Mouse (Mus musculus) limb, embryonic 15.5 days (tissue): Measurements from ENCODE around the gene Timm13. TPM values are rescaled to one million over a fixed set of nuclear protein-coding genes. Genes with fewer than 3 reads are reported as not detected.

Source experiments
- ATAC-seq: fragments of 200-750 bp; cut with Nextera tagmentation; 2 replicates; pipeline ENCODE4 v1.8.0; 2017; ENCODE audit warnings: low read depth, moderate TSS enrichment; ENCODE audit not compliant: insufficient number of reproducible peaks, low FRiP score, low TSS enrichment
- H3K27ac ChIP-seq: fragments of 300-500 bp; sonication (generic); 2 replicates; pipeline ENCODE4 v1.5.1; 2015; ENCODE audit warnings: moderate library complexity, mild to moderate bottlenecking, inconsistent platforms
- H3K27me3 ChIP-seq: fragments of 300-500 bp; sonication (generic); 2 replicates; pipeline ENCODE4 v1.6.1; 2015; ENCODE audit warnings: inconsistent platforms
- H3K36me3 ChIP-seq: fragments of 300-500 bp; sonication (generic); 2 replicates; pipeline ENCODE4 v1.6.1; 2015; ENCODE audit warnings: inconsistent platforms
- H3K4me1 ChIP-seq: fragments of 300-500 bp; sonication (generic); 2 replicates; pipeline ENCODE4 v1.6.1; 2015; ENCODE audit warnings: inconsistent platforms
- H3K4me2 ChIP-seq: fragments of 300-500 bp; sonication (generic); 2 replicates; pipeline ENCODE4 v1.6.1; 2015; ENCODE audit warnings: mild to moderate bottlenecking, inconsistent platforms
- H3K4me3 ChIP-seq: fragments of 300-500 bp; sonication (generic); 2 replicates; pipeline ENCODE4 v1.5.1; 2015; ENCODE audit warnings: mild to moderate bottlenecking, inconsistent platforms
- H3K9ac ChIP-seq: fragments of 300-500 bp; sonication (generic); 2 replicates; pipeline ENCODE4 v1.6.1; 2015; ENCODE audit warnings: inconsistent platforms
- H3K9me3 ChIP-seq: fragments of 300-500 bp; sonication (generic); 2 replicates; pipeline ENCODE4 v1.6.1; 2016; ENCODE audit warnings: inconsistent platforms
- WGBS: fragments of 180-500 bp; shearing (Covaris S2); methylation state at CpG from one replicate; pipeline ENCODE4 v1.1.7; 2015; 5-methylcytosine and 5-hydroxymethylcytosine counted together
- polyA plus RNA-seq: library from polyadenylated mRNA; unstranded; fragments of >200 nt; fragmentation: Nextera tagmentation; extraction: Ambion mirVana; gene quantifications from 2 replicates; pipeline ENCODE4 v1.2.1, GENCODE M21; 2015

Timm13 gene
- polyA plus RNA-seq, 1 experiment from 2014 or later = 329 TPM

- Histone ChIP-seq H3K4me2 (peak overlapping the region; percentile 89), H3K36me3 (peaks cover 63% of the 10 kb centered on the region), H3K4me1 (peaks cover 24% of the 10 kb centered on the region), H3K4me3 (peak overlapping the region; percentile 99), H3K9ac (no peak overlapping the region), H3K27me3 (no peaks in the 10 kb centered on the region), H3K27ac (peak overlapping the region; percentile 63), H3K9me3 (no peaks in the 10 kb centered on the region)
- 86% methylated on average over 19 of the region's 19 CpGs for WGBS
- no peak for ATAC-seq
Measured at GRCm38 (mm10) chr10:80901409-80902272, 872 bp upstream of the Timm13 start.

GRCm38 (mm10) chr10:80899591-80900317 lies 1.0 kb downstream of the Timm13 start:
- WGBS = 10% methylated on average over 25 of the region's 25 CpGs
- Histone ChIP-seq H3K4me1 (peaks cover 24% of the 10 kb centered on the region), H3K4me2 (peak overlapping the region; percentile 89), H3K36me3 (peaks cover 45% of the 10 kb centered on the region), H3K27me3 (no peaks in the 10 kb centered on the region), H3K4me3 (peak overlapping the region; percentile 99), H3K27ac (peak overlapping the region; percentile 87), H3K9ac (peak overlapping the region; percentile 77), H3K9me3 (no peaks in the 10 kb centered on the region)
- ATAC-seq = no peak

- 88% methylated on average over 8 of the region's 8 CpGs for WGBS
- no peak overlapping the region for H3K9ac ChIP-seq
- peak overlapping the region; percentile 89 for H3K4me2 ChIP-seq
Measured at GRCm38 (mm10) chr10:80899074-80899473, 1.7 kb downstream of the Timm13 start.

GRCm38 (mm10) chr10:80897861-80898510 lies 2.8 kb downstream of the Timm13 start:
- H3K4me3 ChIP-seq = no peak overlapping the region
- 0 out of 2 replicates have a peak overlapping the region, but pooled peaks have one; percentile 14 for H3K9ac ChIP-seq
- H3K9me3 ChIP-seq = no peaks in the 10 kb centered on the region
- no peak overlapping the region for H3K27ac ChIP-seq
- ATAC-seq = no peak
- peak overlapping the region; percentile 25 for H3K4me2 ChIP-seq
- H3K27me3 ChIP-seq = no peaks in the 10 kb centered on the region
- H3K4me1 ChIP-seq = peaks cover 24% of the 10 kb centered on the region
- WGBS = 36% methylated on average over 41 of the region's 41 CpGs
- peaks cover 28% of the 10 kb centered on the region for H3K36me3 ChIP-seq

More at GRCm38 (mm10) chr10:80899074-80899473, 1.7 kb downstream of the Timm13 start:
- ATAC-seq = no peak
- Histone ChIP-seq H3K9me3 (no peaks in the 10 kb centered on the region), H3K4me1 (peaks cover 24% of the 10 kb centered on the region), H3K27ac (no peak overlapping the region), H3K36me3 (peaks cover 39% of the 10 kb centered on the region), H3K27me3 (no peaks in the 10 kb centered on the region), H3K4me3 (peak overlapping the region; percentile 99)

- no peaks in the 10 kb centered on the region for H3K27me3 ChIP-seq
- H3K36me3 ChIP-seq = peaks cover 16% of the 10 kb centered on the region
- H3K4me2 ChIP-seq = no peak overlapping the region
- no peaks in the 10 kb centered on the region for H3K9me3 ChIP-seq
- no peak overlapping the region for H3K9ac ChIP-seq
- peaks cover 24% of the 10 kb centered on the region for H3K4me1 ChIP-seq
- H3K4me3 ChIP-seq = no peak overlapping the region
- 66% methylated on average over 24 of the region's 24 CpGs for WGBS
- ATAC-seq = no peak
- H3K27ac ChIP-seq = no peak overlapping the region
Measured at GRCm38 (mm10) chr10:80896581-80897485, 3.9 kb downstream of the Timm13 start.

- no peaks in the 10 kb centered on the region for H3K27me3 ChIP-seq
- H3K27ac ChIP-seq = no peak overlapping the region
- H3K36me3 ChIP-seq = peaks cover 11% of the 10 kb centered on the region
- no peaks in the 10 kb centered on the region for H3K9me3 ChIP-seq
- 83% methylated on average over 6 of the region's 6 CpGs for WGBS
- H3K4me3 ChIP-seq = no peak overlapping the region
- H3K4me1 ChIP-seq = peaks cover 20% of the 10 kb centered on the region
- ATAC-seq = no peak
- H3K9ac ChIP-seq = no peak overlapping the region
- H3K4me2 ChIP-seq = no peak overlapping the region
Measured at GRCm38 (mm10) chr10:80895697-80896096, 5.1 kb downstream of the Timm13 start.

GRCm38 (mm10) chr10:80895100-80895499 lies 5.7 kb downstream of the Timm13 start:
- H3K4me3 ChIP-seq = no peak overlapping the region
- H3K27me3 ChIP-seq = peaks cover 2% of the 10 kb centered on the region; the same call in 1 of the 2 replicates
- no peak for ATAC-seq
- H3K36me3 ChIP-seq = peaks cover 11% of the 10 kb centered on the region
- WGBS = 83% methylated on average over 7 of the region's 7 CpGs
- no peaks in the 10 kb centered on the region for H3K9me3 ChIP-seq
- no peak overlapping the region for H3K4me2 ChIP-seq
- peaks cover 20% of the 10 kb centered on the region for H3K4me1 ChIP-seq
- no peak overlapping the region for H3K27ac ChIP-seq
- H3K9ac ChIP-seq = no peak overlapping the region

GRCm38 (mm10) chr10:80887181-80887580 lies 13.6 kb downstream of the Timm13 start:
- no peaks in the 10 kb centered on the region for H3K9me3 ChIP-seq
- no peak overlapping the region for H3K9ac ChIP-seq
- H3K4me3 ChIP-seq = no peak overlapping the region
- H3K27me3 ChIP-seq = peaks cover 29% of the 10 kb centered on the region
- H3K36me3 ChIP-seq = no peaks in the 10 kb centered on the region
- H3K27ac ChIP-seq = no peak overlapping the region
- no peaks in the 10 kb centered on the region for H3K4me1 ChIP-seq
- no peak for ATAC-seq
- WGBS = 67% methylated on average over 11 of the region's 11 CpGs
- H3K4me2 ChIP-seq = no peak overlapping the region

- Histone ChIP-seq H3K9me3 (no peaks in the 10 kb centered on the region), H3K27me3 (0 out of 2 replicates have a peak, but pooled peaks cover 6% of the 10 kb centered on the region), H3K4me3 (no peak overlapping the region), H3K4me1 (no peaks in the 10 kb centered on the region), H3K4me2 (no peak overlapping the region), H3K36me3 (no peaks in the 10 kb centered on the region), H3K27ac (no peak overlapping the region), H3K9ac (no peak overlapping the region)
- ATAC-seq = no peak
- WGBS = 26% methylated on average over 10 of the region's 10 CpGs
Measured at GRCm38 (mm10) chr10:80881301-80881700, 19.5 kb downstream of the Timm13 start.

GRCm38 (mm10) chr10:80880901-80881300 lies 19.9 kb downstream of the Timm13 start:
- no peak overlapping the region for H3K4me3 ChIP-seq
- no peak overlapping the region for H3K27ac ChIP-seq
- no peak overlapping the region for H3K4me2 ChIP-seq
- WGBS = 66% methylated on average over 2 of the region's 2 CpGs
- ATAC-seq = no peak
- H3K9ac ChIP-seq = no peak overlapping the region
- no peaks in the 10 kb centered on the region for H3K9me3 ChIP-seq
- no peaks in the 10 kb centered on the region for H3K4me1 ChIP-seq
- 0 out of 2 replicates have a peak, but pooled peaks cover 6% of the 10 kb centered on the region for H3K27me3 ChIP-seq
- H3K36me3 ChIP-seq = no peaks in the 10 kb centered on the region

GRCm38 (mm10) chr10:80880131-80880641 lies 20.6 kb downstream of the Timm13 start:
- ATAC-seq = no peak
- H3K9me3 ChIP-seq = no peaks in the 10 kb centered on the region
- WGBS = 15% methylated on average over 5 of the region's 5 CpGs

More at GRCm38 (mm10) chr10:80880131-80880641, 20.6 kb downstream of the Timm13 start:
- H3K4me3 ChIP-seq = no peak overlapping the region
- H3K4me1 ChIP-seq = no peaks in the 10 kb centered on the region
- no peak overlapping the region for H3K9ac ChIP-seq
- H3K36me3 ChIP-seq = no peaks in the 10 kb centered on the region
- H3K27ac ChIP-seq = no peak overlapping the region
- 0 out of 2 replicates have a peak, but pooled peaks cover 4% of the 10 kb centered on the region for H3K27me3 ChIP-seq
- no peak overlapping the region for H3K4me2 ChIP-seq
